Mouse (Mus musculus): ENCODE data around the gene Xcl1. TPM values are rescaled to one million over a fixed set of nuclear protein-coding genes. Genes with fewer than 3 reads are reported as not detected.

The Xcl1 gene
- polyA plus RNA-seq, 1 experiment: not detected

- 66% methylated on average over 3 of the region's 3 CpGs for WGBS
- TF ChIP-seq CTCF (IDR thresholded peaks at IDR 0.05; ENCODE audit: control insufficient read depth, insufficient read depth, low read length) (no peak), POLR2A (IDR thresholded peaks at IDR 0.05; ENCODE audit: borderline replicate concordance, control insufficient read depth, low read depth, low read length) (no peak)
Measured at GRCm38 (mm10) chr1:164881891-164882290, 53.4 kb downstream of the Xcl1 start.

More at GRCm38 (mm10) chr1:164881891-164882290, 53.4 kb downstream of the Xcl1 start:
- H3K4me1 ChIP-seq (ENCODE audit: control insufficient read depth, insufficient read depth, low read length): no peaks in the 10 kb centered on the region; the same call in 1 of the 2 replicates
- H3K4me3 ChIP-seq (replicated peaks; ENCODE audit: control insufficient read depth, low read depth, low read length): no peak overlapping the region
- peak overlapping the region; percentile 46; the same call in 1 of the 2 replicates for H3K27ac ChIP-seq (ENCODE audit: control insufficient read depth, insufficient read depth, low read depth, low read length, poor library complexity)

Other genes starting within 250 kb of the Xcl1 start
- gene Dpt, start 138.9 kb downstream of the Xcl1 start, polyA plus RNA-seq (2011; ENCODE audit: insufficient read depth, insufficient read length, low replicate concordance, missing spikeins): 1.5 TPM in 1 of 2 replicates, not detected in the other
- not detected in 2 replicates for gene Tbx19, start 225.2 kb upstream of the Xcl1 start, polyA plus RNA-seq (2011; ENCODE audit: insufficient read depth, insufficient read length, low replicate concordance, missing spikeins)

All from bone marrow, adult 2 months (tissue).